Mouse (Mus musculus) small intestine, adult 2 months (tissue): Measurements from ENCODE around the gene Rims1.

Experiments used
- CTCF ChIP-seq: fragments of 200-500 bp; IDR thresholded peaks from 2 replicates; pipeline ENCODE4 v1.5.1; 2012; ENCODE audit warnings: low read depth, mild to moderate bottlenecking, control low read depth, inconsistent platforms, low read length, moderate library complexity, mixed read lengths; ENCODE audit not compliant: insufficient replicate concordance, insufficient read length; ENCODE audit errors: extremely low read depth
- POLR2A ChIP-seq: fragments of 200-500 bp; IDR thresholded peaks from 2 replicates; pipeline ENCODE4 v1.6.1; 2012; ENCODE audit warnings: low read depth, mild to moderate bottlenecking, control low read depth, inconsistent platforms, low read length, moderate library complexity

- no peak for TF ChIP-seq CTCF
- TF ChIP-seq POLR2A, result no peak
Measured at GRCm38 (mm10) chr1:22804148-22804885, 1.5 kb downstream of the Rims1 start.
